Mouse (Mus musculus) lung, postnatal 0 days (tissue): ENCODE measurements around the gene Cep70. TPM values are rescaled to one million over a fixed set of nuclear protein-coding genes. Genes with fewer than 3 reads are reported as not detected.
A peak's percentile ranks its signal among the peaks of the same experiment; 100 is the strongest.

Experiments
- ATAC-seq: fragments of 200-750 bp; cut with Nextera tagmentation; 2 replicates; pipeline ENCODE4 v1.8.0; 2017; ENCODE audit warnings: moderate library complexity
- DNase-seq: peaks from one replicate; pipeline ENCODE4 v3.0.0-alpha.2; 2016; ENCODE audit warnings: low spot score
- H3K27ac ChIP-seq: fragments of 300-500 bp; sonication (generic); 2 replicates; pipeline ENCODE4 v1.5.1; 2014; ENCODE audit warnings: antibody characterized with exemption, mild to moderate bottlenecking, low read length, mixed read lengths
- H3K27me3 ChIP-seq: fragments of 300-500 bp; sonication (generic); replicated peaks from 2 replicates; pipeline ENCODE4 v1.6.1; 2014; ENCODE audit warnings: low read length, mixed read lengths; ENCODE audit not compliant: insufficient read depth
- H3K36me3 ChIP-seq: fragments of 300-500 bp; sonication (generic); 2 replicates; pipeline ENCODE4 v1.6.1; 2014; ENCODE audit warnings: low read length, mixed read lengths; ENCODE audit not compliant: insufficient read depth
- H3K4me1 ChIP-seq: fragments of 300-500 bp; sonication (generic); 2 replicates; pipeline ENCODE4 v1.6.1; 2014; ENCODE audit warnings: antibody characterized with exemption, low read depth, low read length, mixed read lengths; ENCODE audit not compliant: insufficient read depth
- H3K4me2 ChIP-seq: fragments of 300-500 bp; sonication (generic); replicated peaks from 2 replicates; pipeline ENCODE4 v1.6.1; 2014; ENCODE audit warnings: low read depth, mild to moderate bottlenecking, low read length, moderate library complexity, mixed read lengths
- H3K4me3 ChIP-seq: fragments of 300-500 bp; sonication (generic); 2 replicates; pipeline ENCODE4 v1.5.1; 2014; ENCODE audit warnings: low read depth, low read length
- H3K9ac ChIP-seq: fragments of 300-500 bp; sonication (generic); replicated peaks from 2 replicates; pipeline ENCODE4 v1.6.1; 2014; ENCODE audit warnings: low read depth, mild to moderate bottlenecking
- H3K9me3 ChIP-seq: fragments of 300-500 bp; sonication (generic); 2 replicates; pipeline ENCODE4 v1.6.1; 2016; ENCODE audit warnings: low read length, mixed read lengths
- CTCF ChIP-seq: IDR thresholded peaks from 2 replicates; pipeline ENCODE4 v1.5.1; 2016; ENCODE audit warnings: antibody characterized with exemption, mild to moderate bottlenecking
- EP300 ChIP-seq: IDR thresholded peaks from 2 replicates; pipeline ENCODE4 v1.6.1; 2016; ENCODE audit warnings: antibody characterized with exemption, mild to moderate bottlenecking, control low read depth
- WGBS: fragments of 180-500 bp; shearing (Covaris S2); extraction: QIAGEN DNeasy Blood & Tissue Kit; methylation state at CpG from one replicate; pipeline ENCODE4 v1.1.7; 2014; 5-methylcytosine and 5-hydroxymethylcytosine counted together
- polyA plus RNA-seq: library from polyadenylated mRNA; unstranded; fragments of >200 nt; fragmentation: Nextera tagmentation; extraction: Ambion mirVana; gene quantifications from 2 replicates; pipeline ENCODE4 v1.2.1, GENCODE M21; 2015

Gene Cep70
- polyA plus RNA-seq, 1 experiment from 2014 or later = 12.4 TPM

DNA sequence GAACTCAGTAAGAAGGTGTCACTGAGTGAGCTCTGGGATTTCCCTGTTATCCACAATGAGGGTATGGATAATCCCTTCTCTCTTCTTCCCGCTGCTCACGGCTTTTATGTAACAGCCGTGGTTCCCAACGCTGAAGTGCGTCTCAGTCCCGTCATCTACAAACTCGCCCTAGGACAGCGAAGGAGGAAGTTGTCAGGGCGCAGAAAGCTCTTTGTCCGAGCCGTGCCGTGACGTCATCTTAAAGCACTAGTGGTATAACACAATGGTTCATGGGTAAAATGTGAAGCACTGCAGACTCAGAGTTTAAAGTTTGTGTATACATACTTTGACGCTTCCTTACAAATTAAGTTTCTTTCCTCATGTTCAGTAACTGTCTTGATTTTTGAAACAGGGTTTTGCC lies 13.7 kb upstream of the Cep70 start:
- no peaks in the 10 kb centered on the region for H3K4me1 ChIP-seq
- no peak for DNase-seq
- no peaks in the 10 kb centered on the region for H3K27me3 ChIP-seq
- no peaks in the 10 kb centered on the region for H3K9me3 ChIP-seq
- no peak for ATAC-seq
- no peak for TF ChIP-seq EP300
- TF ChIP-seq CTCF = no peak
- H3K4me3 ChIP-seq = no peak overlapping the region
- 80% methylated on average over 14 of the region's 14 CpGs for WGBS
- H3K4me2 ChIP-seq = no peak overlapping the region
- no peak overlapping the region for H3K27ac ChIP-seq
- H3K9ac ChIP-seq = no peak overlapping the region
- no peaks in the 10 kb centered on the region for H3K36me3 ChIP-seq

DNA sequence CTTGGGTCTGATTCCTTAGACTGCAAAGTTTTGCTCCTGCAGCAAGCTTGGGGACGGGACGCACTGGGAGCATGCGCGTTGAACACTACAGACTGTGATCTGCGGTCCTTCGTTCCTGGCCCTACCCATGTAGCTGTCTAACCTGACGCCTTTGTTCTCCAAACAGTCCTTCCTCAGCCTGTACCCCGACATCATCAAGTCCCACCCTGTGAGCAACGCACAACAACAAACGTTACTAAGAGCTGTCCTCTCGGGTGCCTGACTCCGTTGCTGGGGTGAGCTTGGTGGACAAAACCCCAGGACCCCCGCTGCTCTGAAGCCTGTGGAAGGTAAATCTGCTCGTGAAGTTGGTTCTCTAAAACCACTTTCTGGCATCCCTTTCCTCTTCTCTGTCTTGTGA lies 6.0 kb upstream of the Cep70 start, which contains the start of gene Faiml:
Gene Faiml (minus strand): TSS at position 101 of the 400 bp plus-strand sequence.
- WGBS = 83% methylated on average over 14 of the region's 14 CpGs
- Histone ChIP-seq H3K4me2 (no peak within 1 kb of the TSS), H3K27me3 (no peaks in the 10 kb centered on the region), H3K4me3 (no peak within 1 kb of the TSS), H3K9ac (no peak within 1 kb of the TSS), H3K36me3 (no peaks in the 10 kb centered on the region), H3K4me1 (no peaks in the 10 kb centered on the region), H3K9me3 (no peaks in the 10 kb centered on the region), H3K27ac (no peak within 1 kb of the TSS)
- no peak for ATAC-seq
- TF ChIP-seq EP300 = no peak
- no peak for TF ChIP-seq CTCF
- no peak for DNase-seq

DNA sequence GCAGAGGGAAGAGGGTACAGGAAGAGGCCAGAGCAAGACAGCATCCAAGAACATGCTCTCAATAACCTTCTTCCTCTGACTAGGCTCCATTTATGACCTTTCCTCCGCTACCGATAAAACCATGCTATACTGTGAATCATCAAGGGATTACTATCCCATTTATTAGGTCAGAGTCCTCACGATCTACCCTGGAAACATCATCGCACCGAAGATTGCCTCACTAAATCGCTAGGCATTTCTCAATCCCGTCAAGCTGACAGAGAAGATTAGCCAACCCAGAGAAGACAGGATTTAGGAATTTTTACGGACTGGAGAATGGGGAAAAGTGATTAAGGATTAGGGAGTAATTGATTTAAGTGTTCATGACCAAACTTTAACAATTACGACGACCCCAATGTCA lies 4.9 kb upstream of the Cep70 start:
- TF ChIP-seq EP300 (no peak), CTCF (no peak)
- H3K4me3 ChIP-seq = no peak overlapping the region
- no peaks in the 10 kb centered on the region for H3K27me3 ChIP-seq
- 86% methylated on average over 10 of the region's 10 CpGs for WGBS
- H3K9ac ChIP-seq = no peak overlapping the region
- H3K4me1 ChIP-seq = 0 out of 2 replicates have a peak, but pooled peaks cover 4% of the 10 kb centered on the region
- H3K36me3 ChIP-seq = no peaks in the 10 kb centered on the region
- H3K9me3 ChIP-seq = no peaks in the 10 kb centered on the region
- ATAC-seq (no peak), DNase-seq (no peak)
- no peak overlapping the region for H3K27ac ChIP-seq
- no peak overlapping the region for H3K4me2 ChIP-seq

DNA sequence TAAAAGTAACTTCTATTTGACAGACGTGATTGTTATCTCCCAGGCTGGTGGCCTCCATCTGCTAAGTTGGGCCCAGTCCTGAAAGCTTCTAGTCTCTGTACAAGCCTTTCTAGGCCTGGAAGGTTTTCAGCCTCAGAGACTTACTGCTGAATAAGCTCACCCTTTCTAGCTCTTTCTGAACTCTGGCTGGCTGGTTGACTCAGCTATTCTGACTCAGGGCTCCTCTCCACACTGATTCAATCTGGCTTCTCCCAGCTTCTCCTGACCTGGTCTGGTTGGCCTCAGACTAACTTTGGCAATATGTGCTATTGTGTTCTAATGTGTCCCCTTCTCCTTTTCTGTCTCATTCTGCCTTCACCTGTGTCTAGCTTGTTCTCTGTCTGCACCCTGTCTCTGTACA lies 3.9 kb upstream of the Cep70 start:
- TF ChIP-seq CTCF (no peak), EP300 (no peak)
- H3K27me3 ChIP-seq = no peaks in the 10 kb centered on the region
- 0 out of 2 replicates have a peak, but pooled peaks cover 4% of the 10 kb centered on the region for H3K4me1 ChIP-seq
- H3K4me2 ChIP-seq = no peak overlapping the region
- H3K9ac ChIP-seq = no peak overlapping the region
- H3K4me3 ChIP-seq = no peak overlapping the region
- no peak overlapping the region for H3K27ac ChIP-seq
- DNase-seq (no peak), ATAC-seq (no peak)
- H3K36me3 ChIP-seq = no peaks in the 10 kb centered on the region
- H3K9me3 ChIP-seq = no peaks in the 10 kb centered on the region
- 43% methylated on average over 1 of the region's 1 CpGs for WGBS

DNA sequence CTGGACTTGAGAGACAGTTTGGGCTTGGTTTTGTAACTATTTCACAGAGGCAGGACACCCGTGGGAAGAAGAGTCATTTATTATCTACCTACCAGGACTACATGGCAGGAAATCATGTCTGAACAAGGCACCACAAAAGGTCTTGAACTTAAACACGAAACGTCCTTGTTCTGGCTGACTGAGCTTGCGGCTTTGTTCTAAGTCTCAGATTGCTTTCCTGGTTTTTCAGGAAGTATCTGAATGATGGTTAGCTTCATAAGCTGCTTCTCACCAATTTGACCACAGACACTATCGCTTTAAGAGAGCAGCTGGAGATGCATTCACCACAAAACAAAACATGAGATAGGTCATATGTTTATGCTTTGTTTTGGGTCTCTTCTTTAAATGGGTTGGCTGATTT lies 2.6 kb upstream of the Cep70 start:
- no peak for ATAC-seq
- H3K4me1 ChIP-seq = 0 out of 2 replicates have a peak, but pooled peaks cover 4% of the 10 kb centered on the region
- 57% methylated on average over 5 of the region's 5 CpGs for WGBS
- H3K4me2 ChIP-seq = no peak overlapping the region
- no peak overlapping the region for H3K9ac ChIP-seq
- no peaks in the 10 kb centered on the region for H3K36me3 ChIP-seq
- H3K9me3 ChIP-seq = no peaks in the 10 kb centered on the region
- no peak for DNase-seq
- H3K27ac ChIP-seq = no peak overlapping the region
- no peaks in the 10 kb centered on the region for H3K27me3 ChIP-seq
- no peak for TF ChIP-seq EP300
- TF ChIP-seq CTCF = no peak
- H3K4me3 ChIP-seq = no peak overlapping the region

DNA sequence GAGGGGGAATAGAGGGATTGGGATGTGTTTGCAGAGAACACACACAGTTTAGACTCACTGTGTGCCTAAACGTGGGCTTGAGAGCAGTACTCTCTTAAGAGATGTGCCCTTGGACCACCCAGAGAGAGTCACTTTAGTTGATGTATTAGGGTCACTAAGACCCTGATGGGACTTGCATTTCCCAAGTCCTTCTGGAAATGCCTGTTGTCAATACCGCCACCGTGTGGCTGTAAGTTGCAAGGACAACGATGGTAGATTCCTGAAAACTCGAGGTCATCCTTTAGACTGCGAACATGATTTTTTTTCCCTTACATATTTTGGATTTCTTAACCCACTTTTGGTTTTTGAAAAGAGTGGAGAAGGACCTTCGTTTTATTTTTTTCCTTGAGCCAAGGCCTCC lies 1.1 kb upstream of the Cep70 start:
- no peaks in the 10 kb centered on the region for H3K9me3 ChIP-seq
- ATAC-seq (no peak), DNase-seq (peak; percentile 74)
- H3K9ac ChIP-seq = no peak overlapping the region
- no peak overlapping the region for H3K4me3 ChIP-seq
- TF ChIP-seq CTCF (peak; percentile 94), EP300 (0 out of 2 replicates have a peak, but pooled peaks have one; percentile 21)
- H3K4me2 ChIP-seq = peak overlapping the region; percentile 78; the same call in 1 of the 2 replicates
- H3K27me3 ChIP-seq = no peaks in the 10 kb centered on the region
- 0 out of 2 replicates have a peak, but pooled peaks cover 4% of the 10 kb centered on the region for H3K4me1 ChIP-seq
- WGBS = under 1% methylated on average over 7 of the region's 7 CpGs
- H3K36me3 ChIP-seq = no peaks in the 10 kb centered on the region
- no peak overlapping the region for H3K27ac ChIP-seq
